Mouse (Mus musculus) induced T-regulatory cell, adult 2 months (primary cell): ENCODE results near the gene Glyat.
"Not testable (repeated sequence)": the region's sequence is repeated elsewhere in the genome, so short reads cannot be mapped to it uniquely, and the experiment has no call there.

Source experiments
- DNase-seq: peaks from one replicate; pipeline ENCODE4 v3.0.0-alpha.2; 2012; ENCODE audit warnings: low read depth

Glyat gene

GRCm38 (mm10) chr19:12633176-12633575 lies at the start of gene Glyat:
Gene Glyat, plus strand, starts transcription at chr19:12633308.
- DNase-seq, result no peak

GRCm38 (mm10) chr19:12585310-12585709 lies 47.8 kb upstream of the Glyat start:
- no peak for DNase-seq

- DNase-seq, result peak; percentile 88
Observed at GRCm38 (mm10) chr19:12591908-12592307, 41.2 kb upstream of the Glyat start.

- no peak for DNase-seq
Observed at GRCm38 (mm10) chr19:12595135-12595529, 38.0 kb upstream of the Glyat start.

GRCm38 (mm10) chr19:12595530-12596289 lies 37.4 kb upstream of the Glyat start:
- DNase-seq, result peak; percentile 76

GRCm38 (mm10) chr19:12596290-12597072 lies 36.6 kb upstream of the Glyat start:
- DNase-seq, result peak; percentile 21

- DNase-seq, result no peak
Observed at GRCm38 (mm10) chr19:12597073-12597405, 36.1 kb upstream of the Glyat start.

- DNase-seq, result no peak
Observed at GRCm38 (mm10) chr19:12598674-12599073, 34.4 kb upstream of the Glyat start.

- DNase-seq, result no peak
Observed at GRCm38 (mm10) chr19:12599674-12600073, 33.4 kb upstream of the Glyat start, which contains the start of gene Gm4952. Gene Gm4952, plus strand, starts transcription at chr19:12599974.

GRCm38 (mm10) chr19:12600684-12601480 lies 32.2 kb upstream of the Glyat start:
- no peak for DNase-seq

- DNase-seq, result no peak
Observed at GRCm38 (mm10) chr19:12608336-12608735, 24.8 kb upstream of the Glyat start.

- no peak for DNase-seq
Observed at GRCm38 (mm10) chr19:12613646-12614045, 19.5 kb upstream of the Glyat start.

GRCm38 (mm10) chr19:12634259-12634658 lies 1.2 kb downstream of the Glyat start:
- no peak for DNase-seq

- no peak for DNase-seq
Observed at GRCm38 (mm10) chr19:12634963-12635362, 1.9 kb downstream of the Glyat start.

- no peak for DNase-seq
Observed at GRCm38 (mm10) chr19:12636863-12637262, 3.8 kb downstream of the Glyat start.

GRCm38 (mm10) chr19:12638049-12638448 lies 4.9 kb downstream of the Glyat start:
- no peak for DNase-seq

GRCm38 (mm10) chr19:12649511-12649910 lies 16.4 kb downstream of the Glyat start:
- no peak for DNase-seq

GRCm38 (mm10) chr19:12666156-12666555 lies 33.0 kb downstream of the Glyat start:
- DNase-seq, result no peak

- not testable (repeated sequence) for DNase-seq
Observed at GRCm38 (mm10) chr19:12668601-12669000, 35.5 kb downstream of the Glyat start.

GRCm38 (mm10) chr19:12670139-12670538 lies 37.0 kb downstream of the Glyat start, which contains the start of gene Olfr1442:
Gene Olfr1442, plus strand, starts transcription at chr19:12670439.
- DNase-seq, result no peak

- DNase-seq, result no peak
Observed at GRCm38 (mm10) chr19:12671051-12671450, 37.9 kb downstream of the Glyat start.

GRCm38 (mm10) chr19:12677812-12678211 lies 44.7 kb downstream of the Glyat start, which contains the start of gene Olfr1443:
Gene Olfr1443, plus strand, starts transcription at chr19:12678112.
- DNase-seq, result no peak
